Mouse (Mus musculus) G1E (cell line): Measurements from ENCODE around the gene Tent4b. TPM values are rescaled to one million over a fixed set of nuclear protein-coding genes. Genes with fewer than 3 reads are reported as not detected.

Experiments
- ATAC-seq: 2 replicates; pipeline ENCODE4 v1.8.0; 2016; ENCODE audit warnings: mild to moderate bottlenecking; ENCODE audit not compliant: insufficient number of reproducible peaks, poor library complexity, low FRiP score, severe bottlenecking; ENCODE audit errors: extremely low read depth
- DNase-seq: peaks from one replicate; pipeline ENCODE4 v3.0.0; 2012; ENCODE audit warnings: low spot score
- H3K27me3 ChIP-seq: 2 replicates; pipeline ENCODE4 v1.6.1; 2012; ENCODE audit warnings: mild to moderate bottlenecking, low read length, inconsistent platforms; ENCODE audit not compliant: insufficient read depth
- H3K36me3 ChIP-seq: replicated peaks from 2 replicates; pipeline ENCODE3; 2012; ENCODE audit warnings: mild to moderate bottlenecking, inconsistent platforms
- H3K4me1 ChIP-seq: 2 replicates; pipeline ENCODE4 v1.6.1; 2012; ENCODE audit warnings: low read depth, low read length, inconsistent platforms, mixed read lengths; ENCODE audit not compliant: insufficient read depth
- H3K4me3 ChIP-seq: 2 replicates; pipeline ENCODE4 v1.5.1; 2012; ENCODE audit warnings: low read depth, mild to moderate bottlenecking, inconsistent platforms, low read length, moderate library complexity, mixed read lengths
- H3K9me3 ChIP-seq: replicated peaks from 2 replicates; pipeline ENCODE4 v1.6.1; 2012; ENCODE audit warnings: inconsistent platforms
- CTCF ChIP-seq: IDR thresholded peaks from 2 replicates; pipeline ENCODE4 v1.5.1; 2012; ENCODE audit warnings: low read depth, low read length, inconsistent platforms, mixed read lengths
- GATA1 ChIP-seq: IDR thresholded peaks from 2 replicates; pipeline ENCODE4 v1.6.1; 2012; ENCODE audit warnings: borderline replicate concordance, low read length, inconsistent platforms, mixed read lengths
- GATA2 ChIP-seq: IDR thresholded peaks from 2 replicates; pipeline ENCODE4 v1.6.1; 2012; ENCODE audit warnings: low read depth, low read length, inconsistent platforms, borderline replicate concordance
- POLR2AphosphoS5 ChIP-seq: IDR thresholded peaks from 2 replicates; pipeline ENCODE4 v1.6.1; 2012; ENCODE audit warnings: low read depth, low read length, inconsistent platforms; ENCODE audit not compliant: insufficient replicate concordance
- TAL1 ChIP-seq: conservative IDR thresholded peaks from 2 replicates; pipeline ENCODE4 v1.6.1; 2012; ENCODE audit warnings: low read depth, low read length, inconsistent platforms, mixed read lengths
- polyA plus RNA-seq: library from polyadenylated mRNA; stranded (reverse); fragments of >175 nt; gene quantifications from 2 replicates; pipeline ENCODE4 v1.2.3, GENCODE M21; 2012
- total RNA-seq, 2 experiments: library from RNA; stranded (forward) in 1 of 2; stranded (reverse) in 1 of 2; fragments of 200-1000 nt in 1 of 2; fragments of >200 nt in 1 of 2; fragmentation: Nextera tagmentation in 1 of 2; gene quantifications; 2 replicates each; pipeline ENCODE4 v1.2.3; 2014 to 2017

Tent4b gene
- total and polyA plus RNA-seq, 3 experiments: 10.3 to 58.6 (median 36.0) TPM

GRCm38 (mm10) chr8:88305814-88306213 is 106.8 kb downstream of the Tent4b start:
- ATAC-seq (no peak), DNase-seq (no peak)
- Histone ChIP-seq H3K36me3 (peaks cover 90% of the 10 kb centered on the region), H3K27me3 (no peaks in the 10 kb centered on the region), H3K9me3 (no peaks in the 10 kb centered on the region), H3K4me3 (no peak overlapping the region; the same call in 1 of the 2 replicates), H3K4me1 (peaks cover 82% of the 10 kb centered on the region)
- no peak for TF ChIP-seq POLR2AphosphoS5
- no peak for TF ChIP-seq GATA2

GRCm38 (mm10) chr8:88306511-88306910 is 107.5 kb downstream of the Tent4b start:
- Histone ChIP-seq H3K36me3 (peaks cover 90% of the 10 kb centered on the region), H3K27me3 (no peaks in the 10 kb centered on the region), H3K4me3 (peak overlapping the region; percentile 25; the same call in 1 of the 2 replicates), H3K4me1 (peaks cover 80% of the 10 kb centered on the region), H3K9me3 (no peaks in the 10 kb centered on the region)
- DNase-seq (no peak), ATAC-seq (no peak)
- no peak for TF ChIP-seq GATA2

- DNase-seq (no peak), ATAC-seq (no peak)
- Histone ChIP-seq H3K36me3 (peaks cover 91% of the 10 kb centered on the region), H3K27me3 (no peaks in the 10 kb centered on the region), H3K4me1 (peaks cover 75% of the 10 kb centered on the region), H3K9me3 (no peaks in the 10 kb centered on the region), H3K4me3 (no peak overlapping the region)
- no peak for TF ChIP-seq POLR2AphosphoS5
- no peak for TF ChIP-seq CTCF
- TF ChIP-seq TAL1: no peak
- TF ChIP-seq GATA2: no peak
- TF ChIP-seq GATA1: no peak
These were observed 108.7 kb downstream of the Tent4b start for GRCm38 (mm10) chr8:88307736-88308135.

Other genes starting within 250 kb of the Tent4b start
- not detected in 2 replicates for gene Zfp423, start 239.6 kb upstream of the Tent4b start, total RNA-seq (2014; fragmentation: Nextera tagmentation)
- not detected in 2 replicates for gene Zfp423, start 239.6 kb upstream of the Tent4b start, total RNA-seq (2017)
- gene Zfp423, start 239.6 kb upstream of the Tent4b start, polyA plus RNA-seq: not detected in 2 replicates
- gene Cnep1r1, start 80.4 kb upstream of the Tent4b start, total RNA-seq (2014; fragmentation: Nextera tagmentation): 74.4 and 82.6 TPM in 2 replicates
- gene Cnep1r1, start 80.4 kb upstream of the Tent4b start, total RNA-seq (2017): 11.2 and 11.8 TPM in 2 replicates
- 10.7 and 12.7 TPM in 2 replicates for gene Cnep1r1, start 80.4 kb upstream of the Tent4b start, polyA plus RNA-seq
- 37.1 and 44.9 TPM in 2 replicates for gene Heatr3, start 61.4 kb upstream of the Tent4b start, total RNA-seq (2014; fragmentation: Nextera tagmentation)
- 33.6 and 44.5 TPM in 2 replicates for gene Heatr3, start 61.4 kb upstream of the Tent4b start, total RNA-seq (2017)
- gene Heatr3, start 61.4 kb upstream of the Tent4b start, polyA plus RNA-seq: 12.9 and 13.4 TPM in 2 replicates
- 95.9 and 117 TPM in 2 replicates for gene Adcy7, start 73.2 kb downstream of the Tent4b start, total RNA-seq (2014; fragmentation: Nextera tagmentation)
- gene Adcy7, start 73.2 kb downstream of the Tent4b start, total RNA-seq (2017): 129 and 140 TPM in 2 replicates
- gene Adcy7, start 73.2 kb downstream of the Tent4b start, polyA plus RNA-seq: 69.8 and 70.0 TPM in 2 replicates
- gene Brd7, start 163.0 kb downstream of the Tent4b start, total RNA-seq (2014; fragmentation: Nextera tagmentation): 99.4 and 103 TPM in 2 replicates
- gene Brd7, start 163.0 kb downstream of the Tent4b start, total RNA-seq (2017): 80.2 and 90.0 TPM in 2 replicates
- gene Brd7, start 163.0 kb downstream of the Tent4b start, polyA plus RNA-seq: 374 and 528 TPM in 2 replicates